Mouse (Mus musculus): ENCODE measurements at regions not wholly inside any gene's neighbourhood (a gene's known extent, or its start where the extent isn't known, plus 50 kb on each side); places are given as distances from the start of the nearest gene placed in this dataset.
A peak's percentile ranks its signal among the peaks of the same experiment; 100 is the strongest.

DNA sequence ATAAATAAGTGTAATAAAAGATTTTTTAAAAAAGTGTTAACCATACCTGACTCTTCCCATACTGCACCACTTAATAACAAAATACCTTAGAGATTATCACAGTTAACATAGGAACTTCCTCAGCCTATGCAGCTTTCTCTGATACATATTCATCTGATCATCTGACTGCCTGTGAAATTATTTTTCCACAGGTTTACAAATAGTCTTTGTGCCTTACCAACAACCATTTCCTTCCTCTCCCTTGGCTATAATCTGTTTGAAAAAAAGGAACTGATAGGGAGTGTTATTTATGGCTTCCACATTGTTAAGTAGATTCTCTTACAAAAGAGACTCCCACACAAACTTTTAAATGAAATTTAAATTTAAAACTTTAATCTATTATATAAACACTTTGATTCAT, 575.0 kb upstream of the B3galt2 start:
- Histone ChIP-seq H3K4me1 (ENCODE audit: control insufficient read depth in 1 of 2, insufficient read depth in 2 of 2, low read length in 2 of 2) (peaks cover 3 to 5% of the 10 kb centered on the region in 2 experiments; a peak in 2 of 4 replicates), H3K4me3 (ENCODE audit: control insufficient read depth in 1 of 2, insufficient read depth in 1 of 2, low read depth in 2 of 2, low read length in 2 of 2) (no peak overlapping the region), H3K9me3 (replicated peaks; ENCODE audit: insufficient read depth, low read length) (no peaks in the 10 kb centered on the region), H3K27me3 (ENCODE audit: control insufficient read depth in 1 of 2, insufficient read depth in 2 of 2, low read length in 2 of 2) (no peaks in the 10 kb centered on the region), H3K36me3 (ENCODE audit: control insufficient read depth in 1 of 2, insufficient read depth in 2 of 2, low read length in 2 of 2) (peaks cover 0 to 6% of the 10 kb centered on the region in 2 experiments; a peak in 2 of 4 replicates), H3K27ac (ENCODE audit: control insufficient read depth, low read depth, low read length) (no peak overlapping the region), H3K9ac (ENCODE audit: control insufficient read depth, low read depth, low read length, poor library complexity, severe bottlenecking) (no peak overlapping the region), H3K79me2 (ENCODE audit: control insufficient read depth, insufficient read depth, low read length, poor library complexity) (no peaks in the 10 kb centered on the region)
- DNase-seq (ENCODE audit: low read depth, low spot score): peak; percentile 37
- no peak for TF ChIP-seq MYC (IDR thresholded peaks at IDR 0.05; ENCODE audit: low read depth, low read length)
- TF ChIP-seq ETS1 (IDR thresholded peaks at IDR 0.05; ENCODE audit: low read depth, low read length): 0 out of 2 replicates have a peak, but pooled peaks have one; percentile 27
- TF ChIP-seq EP300 (IDR thresholded peaks at IDR 0.05; ENCODE audit: low read depth in 1 of 2, low read length in 2 of 2): peak; percentile 44 to 47; a peak in 2 of 4 replicates

GRCm38 (mm10) chr1:143071781-143072382, 568.6 kb upstream of the B3galt2 start:
- TF ChIP-seq MEF2A (IDR thresholded peaks at IDR 0.05; ENCODE audit: extremely low read depth, insufficient replicate concordance, low read depth, low read length, poor library complexity, severe bottlenecking) (no peak), ZMIZ1 (IDR thresholded peaks at IDR 0.05; ENCODE audit: low read depth, low read length) (no peak), KAT2A (conservative IDR thresholded peaks at IDR 0.05; ENCODE audit: low read depth, low read length) (no peak), SIN3A (IDR thresholded peaks at IDR 0.05; ENCODE audit: low read length) (no peak), TBP (IDR thresholded peaks at IDR 0.05; ENCODE audit: low read depth, low read length) (no peak), CHD1 (IDR thresholded peaks at IDR 0.05; ENCODE audit: low read depth, low read length) (no peak), MAFK (IDR thresholded peaks at IDR 0.05; ENCODE audit: borderline replicate concordance, low read depth, low read length) (no peak)
- Histone ChIP-seq H3K27ac (ENCODE audit: control insufficient read depth, low read depth, low read length) (no peak overlapping the region), H3K79me2 (ENCODE audit: control insufficient read depth, insufficient read depth, low read length, poor library complexity) (no peaks in the 10 kb centered on the region), H3K4me3 (ENCODE audit: control insufficient read depth in 1 of 2, insufficient read depth in 1 of 2, low read depth in 2 of 2, low read length in 2 of 2) (no peak overlapping the region), H3K9ac (ENCODE audit: control insufficient read depth, low read depth, low read length, poor library complexity, severe bottlenecking) (no peak overlapping the region), H3K9me3 (replicated peaks; ENCODE audit: insufficient read depth, low read length) (no peaks in the 10 kb centered on the region), H3K4me1 (ENCODE audit: control insufficient read depth in 1 of 2, insufficient read depth in 2 of 2, low read length in 2 of 2) (no peaks in the 10 kb centered on the region), H3K36me3 (ENCODE audit: control insufficient read depth in 1 of 2, insufficient read depth in 2 of 2, low read length in 2 of 2) (no peaks in the 10 kb centered on the region), H3K27me3 (ENCODE audit: control insufficient read depth in 1 of 2, insufficient read depth in 2 of 2, low read length in 2 of 2) (no peaks in the 10 kb centered on the region)
- no peak for DNase-seq (ENCODE audit: low read depth, low spot score)

GRCm38 (mm10) chr1:143074999-143075398, 565.5 kb upstream of the B3galt2 start:
- Histone ChIP-seq H3K9ac (ENCODE audit: control insufficient read depth, low read depth, low read length, poor library complexity, severe bottlenecking) (no peak overlapping the region), H3K4me3 (ENCODE audit: control insufficient read depth in 1 of 2, insufficient read depth in 1 of 2, low read depth in 2 of 2, low read length in 2 of 2) (no peak overlapping the region), H3K27ac (ENCODE audit: control insufficient read depth, low read depth, low read length) (no peak overlapping the region), H3K4me1 (ENCODE audit: control insufficient read depth in 1 of 2, insufficient read depth in 2 of 2, low read length in 2 of 2) (no peaks in the 10 kb centered on the region), H3K79me2 (ENCODE audit: control insufficient read depth, insufficient read depth, low read length, poor library complexity) (no peaks in the 10 kb centered on the region), H3K9me3 (replicated peaks; ENCODE audit: insufficient read depth, low read length) (no peaks in the 10 kb centered on the region), H3K27me3 (ENCODE audit: control insufficient read depth in 1 of 2, insufficient read depth in 2 of 2, low read length in 2 of 2) (no peaks in the 10 kb centered on the region), H3K36me3 (ENCODE audit: control insufficient read depth in 1 of 2, insufficient read depth in 2 of 2, low read length in 2 of 2) (no peaks in the 10 kb centered on the region)
- no peak for TF ChIP-seq UBTF (IDR thresholded peaks at IDR 0.05; ENCODE audit: borderline replicate concordance, insufficient read depth, low read depth, low read length)
- TF ChIP-seq SMC3 (IDR thresholded peaks at IDR 0.05; ENCODE audit: low read depth, low read length): no peak
- TF ChIP-seq ELF1 (IDR thresholded peaks at IDR 0.05; ENCODE audit: low read depth, low read length): no peak
- TF ChIP-seq MAX (IDR thresholded peaks at IDR 0.05; ENCODE audit: low read length): peak; percentile 74
- DNase-seq (ENCODE audit: low read depth, low spot score): peak; percentile 18

Data from MEL (cell line).